Mouse (Mus musculus) liver, embryonic 12.5 days (tissue): ENCODE results near the gene Nell1. TPM values are rescaled to one million over a fixed set of nuclear protein-coding genes. Genes with fewer than 3 reads are reported as not detected.

ENCODE experiments used
- ATAC-seq: fragments of 200-750 bp; cut with Nextera tagmentation; 2 replicates; pipeline ENCODE4 v1.8.0; 2017; ENCODE audit warnings: moderate number of reproducible peaks, mild to moderate bottlenecking, moderate library complexity
- H3K27ac ChIP-seq: fragments of 300-500 bp; sonication (generic); 2 replicates; pipeline ENCODE4 v1.5.1; 2016; ENCODE audit warnings: mild to moderate bottlenecking
- H3K27me3 ChIP-seq: fragments of 300-500 bp; sonication (generic); replicated peaks from 2 replicates; pipeline ENCODE4 v1.6.1; 2016; ENCODE audit warnings: mild to moderate bottlenecking, moderate library complexity
- H3K36me3 ChIP-seq: fragments of 300-500 bp; sonication (generic); 2 replicates; pipeline ENCODE4 v1.6.1; 2016; ENCODE audit warnings: mild to moderate bottlenecking, moderate library complexity
- H3K4me1 ChIP-seq: fragments of 300-500 bp; sonication (generic); 2 replicates; pipeline ENCODE4 v1.6.1; 2016
- H3K4me2 ChIP-seq: fragments of 300-500 bp; sonication (generic); 2 replicates; pipeline ENCODE4 v1.6.1; 2016; ENCODE audit warnings: mild to moderate bottlenecking, moderate library complexity
- H3K4me3 ChIP-seq: fragments of 300-500 bp; sonication (generic); 2 replicates; pipeline ENCODE4 v1.5.1; 2016; ENCODE audit warnings: mild to moderate bottlenecking, moderate library complexity
- H3K9ac ChIP-seq: fragments of 300-500 bp; sonication (generic); 2 replicates; pipeline ENCODE4 v1.6.1; 2016; ENCODE audit warnings: mild to moderate bottlenecking, moderate library complexity
- H3K9me3 ChIP-seq: fragments of 300-500 bp; sonication (generic); replicated peaks from 2 replicates; pipeline ENCODE4 v1.6.1; 2016; ENCODE audit warnings: mild to moderate bottlenecking, moderate library complexity
- WGBS: fragments of 180-500 bp; shearing (Covaris S2); methylation state at CpG from one replicate; pipeline ENCODE4 v1.1.7; 2016; ENCODE audit not compliant: insufficient replicate concordance; 5-methylcytosine and 5-hydroxymethylcytosine counted together
- polyA plus RNA-seq: library from polyadenylated mRNA; unstranded; fragments of >200 nt; fragmentation: Nextera tagmentation; extraction: Ambion mirVana; gene quantifications from 2 replicates; pipeline ENCODE4 v1.2.1, GENCODE M21; 2016

The Nell1 gene
- polyA plus RNA-seq, 1 experiment from 2014 or later: 0.33 TPM

DNA sequence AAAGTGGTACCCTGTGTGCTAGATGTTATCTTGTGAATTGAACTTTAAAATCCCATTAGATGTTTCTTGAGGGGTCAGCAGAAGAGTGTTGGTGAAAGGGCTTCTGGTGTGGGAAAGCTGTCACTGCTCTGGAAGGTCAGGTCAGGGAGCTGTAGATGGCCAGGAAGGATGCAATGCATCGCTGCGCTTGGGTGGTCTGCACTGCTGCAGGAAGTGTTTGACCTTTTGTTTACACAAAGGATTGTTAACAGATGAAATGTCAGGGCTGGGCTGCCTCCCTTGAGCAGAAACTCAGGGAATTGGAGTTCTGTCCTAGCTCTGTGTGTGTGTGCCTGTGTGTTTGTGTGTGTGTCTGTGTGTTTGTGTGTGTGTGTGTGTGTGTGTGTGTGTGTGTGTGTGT lies 382.5 kb downstream of the Nell1 start:
- 14% methylated on average over 2 of the region's 2 CpGs for WGBS
- H3K36me3 ChIP-seq: no peaks in the 10 kb centered on the region
- H3K4me1 ChIP-seq: no peaks in the 10 kb centered on the region
- no peak overlapping the region for H3K9ac ChIP-seq
- H3K4me2 ChIP-seq: no peak overlapping the region
- no peak overlapping the region for H3K4me3 ChIP-seq
- H3K9me3 ChIP-seq: no peaks in the 10 kb centered on the region
- H3K27ac ChIP-seq: no peak overlapping the region
- H3K27me3 ChIP-seq: no peaks in the 10 kb centered on the region
- ATAC-seq: no peak

DNA sequence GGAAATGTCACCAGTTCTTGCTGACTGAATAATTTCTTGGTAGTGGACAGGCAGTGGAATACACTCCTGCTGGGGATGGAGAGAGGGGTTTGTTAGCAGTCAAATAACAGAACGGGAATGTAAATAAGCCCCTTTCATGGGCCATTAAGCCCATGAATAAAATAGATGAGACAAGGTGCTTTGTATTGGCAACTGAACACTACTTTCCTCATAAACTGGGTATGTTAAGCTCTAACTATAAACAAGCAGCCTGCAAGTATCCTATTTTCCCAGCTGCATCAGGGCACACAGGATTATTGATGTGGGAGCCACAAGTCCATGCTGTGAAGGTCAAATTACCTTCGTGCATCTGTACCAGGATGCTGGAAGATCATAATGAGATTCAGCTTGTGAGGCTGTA lies 387.4 kb downstream of the Nell1 start:
- WGBS: 68% methylated on average over 2 of the region's 2 CpGs
- H3K27ac ChIP-seq: no peak overlapping the region
- H3K4me1 ChIP-seq: no peaks in the 10 kb centered on the region
- H3K9me3 ChIP-seq: no peaks in the 10 kb centered on the region
- no peak overlapping the region for H3K4me2 ChIP-seq
- H3K36me3 ChIP-seq: no peaks in the 10 kb centered on the region
- no peak for ATAC-seq
- no peaks in the 10 kb centered on the region for H3K27me3 ChIP-seq
- no peak overlapping the region for H3K4me3 ChIP-seq
- no peak overlapping the region for H3K9ac ChIP-seq

GRCm38 (mm10) chr7:50374876-50375275 lies 400.2 kb downstream of the Nell1 start:
- 58% methylated on average over 4 of the region's 4 CpGs for WGBS
- Histone ChIP-seq H3K9ac (no peak overlapping the region), H3K9me3 (peaks cover 3% of the 10 kb centered on the region; the same call in 1 of the 2 replicates), H3K4me1 (no peaks in the 10 kb centered on the region), H3K27ac (no peak overlapping the region), H3K4me3 (no peak overlapping the region), H3K36me3 (no peaks in the 10 kb centered on the region), H3K27me3 (no peaks in the 10 kb centered on the region), H3K4me2 (no peak overlapping the region)
- no peak for ATAC-seq

GRCm38 (mm10) chr7:50410421-50410820 lies 435.8 kb downstream of the Nell1 start:
- ATAC-seq: no peak
- Histone ChIP-seq H3K27ac (no peak overlapping the region), H3K4me2 (no peak overlapping the region), H3K9me3 (no peaks in the 10 kb centered on the region), H3K4me1 (no peaks in the 10 kb centered on the region), H3K36me3 (no peaks in the 10 kb centered on the region), H3K9ac (no peak overlapping the region), H3K27me3 (no peaks in the 10 kb centered on the region), H3K4me3 (no peak overlapping the region)
- WGBS: 83% methylated on average over 2 of the region's 2 CpGs

- Histone ChIP-seq H3K9me3 (no peaks in the 10 kb centered on the region), H3K4me2 (no peak overlapping the region), H3K27ac (no peak overlapping the region), H3K4me1 (no peaks in the 10 kb centered on the region), H3K36me3 (no peaks in the 10 kb centered on the region), H3K9ac (no peak overlapping the region), H3K27me3 (no peaks in the 10 kb centered on the region), H3K4me3 (no peak overlapping the region)
- WGBS: 76% methylated on average over 2 of the region's 2 CpGs
- ATAC-seq: no peak
These were observed 445.3 kb downstream of the Nell1 start for GRCm38 (mm10) chr7:50419976-50420375.

GRCm38 (mm10) chr7:50422422-50423195 lies 447.9 kb downstream of the Nell1 start:
- no peaks in the 10 kb centered on the region for H3K27me3 ChIP-seq
- 76% methylated on average over 1 of the region's 1 CpGs for WGBS

GRCm38 (mm10) chr7:50429725-50430124 lies 455.1 kb downstream of the Nell1 start:
- H3K36me3 ChIP-seq: no peaks in the 10 kb centered on the region
- no peak overlapping the region for H3K4me3 ChIP-seq
- 67% methylated on average over 5 of the region's 5 CpGs for whole genome bisulfite sequencing
- no peaks in the 10 kb centered on the region for H3K9me3 ChIP-seq
- no peak overlapping the region for H3K4me2 ChIP-seq
- no peak overlapping the region for H3K9ac ChIP-seq
- no peak for ATAC-seq
- H3K4me1 ChIP-seq: no peaks in the 10 kb centered on the region
- no peaks in the 10 kb centered on the region for H3K27me3 ChIP-seq
- H3K27ac ChIP-seq: no peak overlapping the region

More at GRCm38 (mm10) chr7:50422422-50423195, 447.9 kb downstream of the Nell1 start:
- H3K4me3 ChIP-seq: no peak overlapping the region
- H3K9ac ChIP-seq: no peak overlapping the region
- H3K4me2 ChIP-seq: no peak overlapping the region
- no peaks in the 10 kb centered on the region for H3K9me3 ChIP-seq
- no peaks in the 10 kb centered on the region for H3K4me1 ChIP-seq
- H3K36me3 ChIP-seq: no peaks in the 10 kb centered on the region
- H3K27ac ChIP-seq: no peak overlapping the region
- no peak for ATAC-seq

- no peak overlapping the region for H3K9ac ChIP-seq
- no peak overlapping the region for H3K4me2 ChIP-seq
- no peak for ATAC-seq
- no peaks in the 10 kb centered on the region for H3K36me3 ChIP-seq
- H3K4me3 ChIP-seq: no peak overlapping the region
- H3K4me1 ChIP-seq: no peaks in the 10 kb centered on the region
- no peak overlapping the region for H3K27ac ChIP-seq
- H3K27me3 ChIP-seq: no peaks in the 10 kb centered on the region
- no peaks in the 10 kb centered on the region for H3K9me3 ChIP-seq
These were observed 466.6 kb downstream of the Nell1 start for GRCm38 (mm10) chr7:50441237-50441636.

DNA sequence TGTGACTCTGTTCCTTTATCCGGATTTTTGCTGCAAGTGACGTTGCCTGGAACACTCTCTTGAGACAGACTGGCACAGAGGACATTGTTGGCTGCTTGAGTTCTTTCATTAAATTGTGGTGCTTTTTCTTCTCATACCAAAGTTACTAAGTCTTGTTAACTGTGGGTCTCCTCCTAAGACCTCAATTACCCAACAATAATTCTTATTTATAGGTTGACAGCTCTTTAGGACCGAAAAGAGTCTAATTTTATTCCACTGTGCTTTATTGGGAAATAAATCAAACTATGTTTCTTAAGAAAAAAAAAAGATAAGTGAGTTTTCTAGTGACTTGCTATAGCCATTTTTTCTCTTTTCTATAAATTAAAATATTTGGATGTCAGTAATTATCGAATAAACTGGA lies 472.7 kb downstream of the Nell1 start:
- WGBS: 67% methylated on average over 4 of the region's 4 CpGs
- Histone ChIP-seq H3K4me3 (no peak overlapping the region), H3K36me3 (no peaks in the 10 kb centered on the region), H3K4me2 (no peak overlapping the region), H3K9me3 (no peaks in the 10 kb centered on the region), H3K27ac (no peak overlapping the region), H3K27me3 (no peaks in the 10 kb centered on the region), H3K4me1 (no peaks in the 10 kb centered on the region), H3K9ac (no peak overlapping the region)
- no peak for ATAC-seq

- Histone ChIP-seq H3K36me3 (no peaks in the 10 kb centered on the region), H3K4me2 (no peak overlapping the region), H3K4me3 (no peak overlapping the region), H3K27me3 (no peaks in the 10 kb centered on the region), H3K9ac (no peak overlapping the region), H3K27ac (no peak overlapping the region), H3K4me1 (no peaks in the 10 kb centered on the region), H3K9me3 (0 out of 2 replicates have a peak, but pooled peaks cover 3% of the 10 kb centered on the region)
- 80% methylated on average over 6 of the region's 6 CpGs for WGBS
- no peak for ATAC-seq
These were observed 493.1 kb downstream of the Nell1 start for GRCm38 (mm10) chr7:50467742-50468141.

DNA sequence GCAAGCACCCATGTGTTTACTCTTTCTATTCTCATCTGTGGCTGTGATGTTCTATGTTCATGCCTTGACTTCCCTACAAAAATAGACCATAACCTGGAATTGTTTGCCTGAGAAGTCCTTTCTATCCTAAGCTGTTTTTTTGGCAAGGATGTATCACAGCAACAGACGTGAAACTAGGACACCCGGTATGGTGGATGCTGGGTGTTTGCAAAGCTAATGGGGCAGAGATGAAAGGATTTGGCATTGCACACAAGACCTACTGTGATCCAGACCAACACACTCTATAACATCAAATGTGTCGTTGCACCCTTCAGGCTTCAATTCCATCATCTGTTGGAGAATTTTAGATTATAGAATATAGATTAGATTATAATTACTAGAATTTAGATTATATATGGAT lies 495.9 kb downstream of the Nell1 start:
- 61% methylated on average over 3 of the region's 3 CpGs for WGBS
- H3K27me3 ChIP-seq: no peaks in the 10 kb centered on the region
- no peaks in the 10 kb centered on the region for H3K4me1 ChIP-seq
- no peaks in the 10 kb centered on the region for H3K36me3 ChIP-seq
- no peak overlapping the region for H3K27ac ChIP-seq
- no peak overlapping the region for H3K4me3 ChIP-seq
- no peak overlapping the region for H3K9ac ChIP-seq
- H3K4me2 ChIP-seq: no peak overlapping the region
- 0 out of 2 replicates have a peak, but pooled peaks cover 3% of the 10 kb centered on the region for H3K9me3 ChIP-seq
- ATAC-seq: no peak

DNA sequence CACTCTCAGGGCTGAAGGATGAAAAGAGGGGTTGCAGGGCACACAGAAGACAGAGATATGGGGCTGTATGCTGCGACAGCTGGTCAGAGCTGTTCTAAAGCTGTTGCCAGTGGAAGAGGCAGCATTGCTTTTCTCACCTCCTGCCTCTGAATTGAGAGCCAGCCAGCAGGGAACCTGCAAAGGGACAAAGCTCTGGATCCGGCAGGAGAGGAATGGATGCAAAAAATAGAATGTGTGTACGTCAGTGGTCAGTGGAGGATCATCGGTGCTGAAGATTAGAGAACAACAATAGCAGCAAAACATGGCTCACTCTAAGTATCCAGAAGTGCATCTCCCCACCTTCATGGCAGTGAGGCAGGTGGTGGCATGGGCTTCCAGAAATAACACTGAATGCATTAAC lies 507.3 kb downstream of the Nell1 start:
- Histone ChIP-seq H3K4me3 (no peak overlapping the region), H3K27ac (no peak overlapping the region), H3K9me3 (no peaks in the 10 kb centered on the region), H3K9ac (no peak overlapping the region), H3K4me2 (no peak overlapping the region), H3K36me3 (no peaks in the 10 kb centered on the region), H3K4me1 (no peaks in the 10 kb centered on the region), H3K27me3 (no peaks in the 10 kb centered on the region)
- ATAC-seq: no peak
- WGBS: 69% methylated on average over 4 of the region's 4 CpGs

DNA sequence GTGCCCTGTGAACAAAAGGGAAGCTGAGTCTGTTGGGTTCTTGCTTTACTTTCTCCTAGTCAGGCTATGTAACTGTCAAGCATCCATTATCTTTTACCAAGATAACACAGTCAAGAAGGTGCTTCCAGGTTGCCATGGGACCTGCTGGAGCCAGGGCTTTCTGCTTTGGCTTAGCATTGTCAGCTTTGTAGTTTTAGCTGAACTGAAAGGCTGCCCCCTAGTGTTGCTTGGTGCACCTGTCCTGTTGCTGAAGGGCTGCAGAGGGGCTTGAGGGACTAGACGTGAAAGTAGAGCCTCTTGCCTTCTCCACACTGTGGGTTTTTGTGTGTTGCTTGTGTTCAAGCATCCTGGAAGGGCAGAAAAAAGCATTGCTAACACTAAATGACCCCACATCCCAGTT lies 510.6 kb downstream of the Nell1 start:
- Histone ChIP-seq H3K9ac (no peak overlapping the region), H3K36me3 (no peaks in the 10 kb centered on the region), H3K27ac (no peak overlapping the region), H3K9me3 (no peaks in the 10 kb centered on the region), H3K27me3 (no peaks in the 10 kb centered on the region), H3K4me2 (no peak overlapping the region), H3K4me1 (no peaks in the 10 kb centered on the region), H3K4me3 (no peak overlapping the region)
- WGBS: 23% methylated on average over 1 of the region's 1 CpGs
- no peak for ATAC-seq
